Mouse (Mus musculus): ENCODE results near the gene Slc35d1.
"Not testable (repeated sequence)": the region's sequence is repeated elsewhere in the genome, so short reads cannot be mapped to it uniquely, and the experiment has no call there.

Gene Slc35d1

GRCm38 (mm10) chr4:103188786-103189640 is 26.0 kb downstream of the Slc35d1 start:
- DNase-seq (ENCODE audit: extremely low read depth, low read depth, low spot score): no peak

GRCm38 (mm10) chr4:103180300-103180888 is 34.6 kb downstream of the Slc35d1 start:
- DNase-seq (ENCODE audit: extremely low read depth, low read depth, low spot score): no peak

GRCm38 (mm10) chr4:103179581-103179980 is 35.4 kb downstream of the Slc35d1 start:
- no peak for DNase-seq (ENCODE audit: extremely low read depth, low read depth, low spot score)

GRCm38 (mm10) chr4:103178635-103179318 is 36.2 kb downstream of the Slc35d1 start:
- DNase-seq (ENCODE audit: extremely low read depth, low read depth, low spot score): no peak

GRCm38 (mm10) chr4:103177681-103178080 is 37.3 kb downstream of the Slc35d1 start:
- no peak for DNase-seq (ENCODE audit: extremely low read depth, low read depth, low spot score)

- DNase-seq (ENCODE audit: extremely low read depth, low read depth, low spot score): no peak
Measured at GRCm38 (mm10) chr4:103174001-103174400, 41.0 kb downstream of the Slc35d1 start.

GRCm38 (mm10) chr4:103173507-103173906 is 41.5 kb downstream of the Slc35d1 start:
- DNase-seq (ENCODE audit: extremely low read depth, low read depth, low spot score): no peak

GRCm38 (mm10) chr4:103171256-103171655 is 43.7 kb downstream of the Slc35d1 start:
- DNase-seq (ENCODE audit: extremely low read depth, low read depth, low spot score): no peak

- DNase-seq (ENCODE audit: extremely low read depth, low read depth, low spot score): not testable (repeated sequence)
Measured at GRCm38 (mm10) chr4:103166198-103166597, 48.8 kb downstream of the Slc35d1 start.

GRCm38 (mm10) chr4:103158781-103159180 is 56.2 kb downstream of the Slc35d1 start:
- DNase-seq (ENCODE audit: extremely low read depth, low read depth, low spot score): no peak

- DNase-seq (ENCODE audit: extremely low read depth, low read depth, low spot score): no peak
Measured at GRCm38 (mm10) chr4:103151946-103152345, 63.0 kb downstream of the Slc35d1 start.

GRCm38 (mm10) chr4:103146339-103146738 is 68.6 kb downstream of the Slc35d1 start:
- DNase-seq (ENCODE audit: extremely low read depth, low read depth, low spot score): no peak

- DNase-seq (ENCODE audit: extremely low read depth, low read depth, low spot score): no peak
Measured at GRCm38 (mm10) chr4:103136946-103137345, 78.0 kb downstream of the Slc35d1 start.

GRCm38 (mm10) chr4:103126533-103126932 is 88.4 kb downstream of the Slc35d1 start:
- DNase-seq (ENCODE audit: extremely low read depth, low read depth, low spot score): no peak

GRCm38 (mm10) chr4:103123606-103124005 is 91.4 kb downstream of the Slc35d1 start:
- DNase-seq (ENCODE audit: extremely low read depth, low read depth, low spot score): no peak

GRCm38 (mm10) chr4:103123086-103123485 is 91.9 kb downstream of the Slc35d1 start:
- DNase-seq (ENCODE audit: extremely low read depth, low read depth, low spot score): no peak

GRCm38 (mm10) chr4:103120874-103121389 is 94.0 kb downstream of the Slc35d1 start:
- DNase-seq (ENCODE audit: extremely low read depth, low read depth, low spot score): no peak
